Mouse (Mus musculus): ENCODE results near the gene Tas2r116. TPM values are rescaled to one million over a fixed set of nuclear protein-coding genes. Genes with fewer than 3 reads are reported as not detected.

The Tas2r116 gene
- polyA plus RNA-seq (2015; fragmentation: Nextera tagmentation; extraction: Ambion mirVana), result not detected in 2 replicates

GRCm38 (mm10) chr6:132855138-132855537 is at the start of gene Tas2r116:
Gene Tas2r116 (plus strand): TSS chr6:132855438.
- Histone ChIP-seq H3K9ac (replicated peaks) (no peak within 1 kb of the TSS), H3K4me3 (replicated peaks) (no peak within 1 kb of the TSS), H3K4me1 (replicated peaks) (no peaks in the 10 kb centered on the region), H3K9me3 (no peaks in the 10 kb centered on the region), H3K4me2 (replicated peaks) (no peak within 1 kb of the TSS), H3K27ac (no peak within 1 kb of the TSS), H3K27me3 (no peaks in the 10 kb centered on the region), H3K36me3 (no peaks in the 10 kb centered on the region)
- no peak for ATAC-seq
- 84% methylated on average over 1 of the region's 1 CpGs for WGBS

- Histone ChIP-seq H3K9ac (replicated peaks) (no peak within 1 kb of the TSS), H3K36me3 (no peaks in the 10 kb centered on the region), H3K27ac (no peak within 1 kb of the TSS), H3K9me3 (no peaks in the 10 kb centered on the region), H3K4me1 (replicated peaks) (no peaks in the 10 kb centered on the region), H3K27me3 (no peaks in the 10 kb centered on the region), H3K4me3 (replicated peaks) (no peak within 1 kb of the TSS), H3K4me2 (replicated peaks) (no peak within 1 kb of the TSS)
- WGBS, result 94% methylated on average over 1 of the region's 1 CpGs
- no peak for ATAC-seq
These were observed 8.4 kb upstream of the Tas2r116 start, which contains the start of gene Tas2r123 for GRCm38 (mm10) chr6:132846842-132847241. Gene Tas2r123 (plus strand): TSS chr6:132847142.

- H3K27me3 ChIP-seq, result no peaks in the 10 kb centered on the region
- no peak within 1 kb of the TSS for H3K27ac ChIP-seq
- H3K36me3 ChIP-seq, result no peaks in the 10 kb centered on the region
- no peak within 1 kb of the TSS for H3K9ac ChIP-seq (replicated peaks)
- no peak within 1 kb of the TSS for H3K4me3 ChIP-seq (replicated peaks)
- H3K4me1 ChIP-seq (replicated peaks), result no peaks in the 10 kb centered on the region
- H3K9me3 ChIP-seq, result no peaks in the 10 kb centered on the region
- H3K4me2 ChIP-seq (replicated peaks), result no peak within 1 kb of the TSS
- ATAC-seq, result no peak
These were observed 12.5 kb downstream of the Tas2r116 start, which contains the start of gene Tas2r110 for GRCm38 (mm10) chr6:132867708-132868107. Gene Tas2r110 (plus strand): TSS chr6:132868008.

- H3K27me3 ChIP-seq, result no peaks in the 10 kb centered on the region
- no peak for ATAC-seq
- H3K36me3 ChIP-seq, result no peaks in the 10 kb centered on the region
- no peak within 1 kb of the TSS for H3K4me3 ChIP-seq (replicated peaks)
- H3K9ac ChIP-seq (replicated peaks), result no peak within 1 kb of the TSS
- H3K27ac ChIP-seq, result no peak within 1 kb of the TSS
- H3K9me3 ChIP-seq, result no peaks in the 10 kb centered on the region
- 78% methylated on average over 1 of the region's 1 CpGs for WGBS
- H3K4me1 ChIP-seq (replicated peaks), result no peaks in the 10 kb centered on the region
- H3K4me2 ChIP-seq (replicated peaks), result no peak within 1 kb of the TSS
These were observed 37.5 kb downstream of the Tas2r116 start, which contains the start of gene Tas2r113 for GRCm38 (mm10) chr6:132892711-132893110. Gene Tas2r113 (plus strand): TSS chr6:132893011.

Other genes starting within 250 kb of the Tas2r116 start
- gene A630073D07Rik, start 203.9 kb upstream of the Tas2r116 start, polyA plus RNA-seq (2015; fragmentation: Nextera tagmentation; extraction: Ambion mirVana), result not detected in 2 replicates
- gene Tas2r120, start 198.5 kb upstream of the Tas2r116 start, polyA plus RNA-seq (2015; fragmentation: Nextera tagmentation; extraction: Ambion mirVana), result not detected in 2 replicates
- gene Tas2r121, start 154.4 kb upstream of the Tas2r116 start, polyA plus RNA-seq (2015; fragmentation: Nextera tagmentation; extraction: Ambion mirVana), result not detected in 2 replicates
- gene Tas2r122, start 143.5 kb upstream of the Tas2r116 start, polyA plus RNA-seq (2015; fragmentation: Nextera tagmentation; extraction: Ambion mirVana), result not detected in 2 replicates
- not detected in 2 replicates for gene Tas2r115, start 117.4 kb upstream of the Tas2r116 start, polyA plus RNA-seq (2015; fragmentation: Nextera tagmentation; extraction: Ambion mirVana)
- not detected in 2 replicates for gene Tas2r124, start 100.7 kb upstream of the Tas2r116 start, polyA plus RNA-seq (2015; fragmentation: Nextera tagmentation; extraction: Ambion mirVana)
- gene Tas2r102, start 93.3 kb upstream of the Tas2r116 start, polyA plus RNA-seq (2015; fragmentation: Nextera tagmentation; extraction: Ambion mirVana), result not detected in 2 replicates
- not detected in 2 replicates for gene Tas2r136, start 77.3 kb upstream of the Tas2r116 start, polyA plus RNA-seq (2015; fragmentation: Nextera tagmentation; extraction: Ambion mirVana)
- not detected in 2 replicates for gene Tas2r117, start 52.6 kb upstream of the Tas2r116 start, polyA plus RNA-seq (2015; fragmentation: Nextera tagmentation; extraction: Ambion mirVana)
- gene Tas2r123, start 8.3 kb upstream of the Tas2r116 start, polyA plus RNA-seq (2015; fragmentation: Nextera tagmentation; extraction: Ambion mirVana), result not detected in 2 replicates
- not detected in 2 replicates for gene Tas2r110, start 12.6 kb downstream of the Tas2r116 start, polyA plus RNA-seq (2015; fragmentation: Nextera tagmentation; extraction: Ambion mirVana)
- not detected in 2 replicates for gene Tas2r113, start 37.6 kb downstream of the Tas2r116 start, polyA plus RNA-seq (2015; fragmentation: Nextera tagmentation; extraction: Ambion mirVana)
- not detected in 2 replicates for gene Tas2r125, start 54.2 kb downstream of the Tas2r116 start, polyA plus RNA-seq (2015; fragmentation: Nextera tagmentation; extraction: Ambion mirVana)
- gene Tas2r129, start 95.7 kb downstream of the Tas2r116 start, polyA plus RNA-seq (2015; fragmentation: Nextera tagmentation; extraction: Ambion mirVana), result not detected in 2 replicates
- gene Tas2r131, start 102.5 kb downstream of the Tas2r116 start, polyA plus RNA-seq (2015; fragmentation: Nextera tagmentation; extraction: Ambion mirVana), result not detected in 2 replicates
- not detected in 2 replicates for gene Tas2r109, start 125.5 kb downstream of the Tas2r116 start, polyA plus RNA-seq (2015; fragmentation: Nextera tagmentation; extraction: Ambion mirVana)
- not detected in 2 replicates for gene Tas2r103, start 181.7 kb downstream of the Tas2r116 start, polyA plus RNA-seq (2015; fragmentation: Nextera tagmentation; extraction: Ambion mirVana)
- gene Tas2r140, start 200.4 kb downstream of the Tas2r116 start, polyA plus RNA-seq (2015; fragmentation: Nextera tagmentation; extraction: Ambion mirVana), result not detected in 2 replicates
- gene Smim10l1, start 249.5 kb downstream of the Tas2r116 start, polyA plus RNA-seq (2015; fragmentation: Nextera tagmentation; extraction: Ambion mirVana), result 113 and 140 TPM in 2 replicates

Measured in midbrain, embryonic 13.5 days (tissue).